Mouse (Mus musculus): ENCODE measurements around the gene Kdm4c.

GRCm38 (mm10) chr4:74311135-74311534 lies 68.8 kb downstream of the Kdm4c start:
- TF ChIP-seq CTCF (IDR thresholded peaks at IDR 0.05) (no peak), EP300 (IDR thresholded peaks at IDR 0.05) (no peak)

Measured in lung, postnatal 0 days (tissue).